Comparison of ENCODE assay signal across 11 mouse cellular contexts in the genomic region with DNA sequence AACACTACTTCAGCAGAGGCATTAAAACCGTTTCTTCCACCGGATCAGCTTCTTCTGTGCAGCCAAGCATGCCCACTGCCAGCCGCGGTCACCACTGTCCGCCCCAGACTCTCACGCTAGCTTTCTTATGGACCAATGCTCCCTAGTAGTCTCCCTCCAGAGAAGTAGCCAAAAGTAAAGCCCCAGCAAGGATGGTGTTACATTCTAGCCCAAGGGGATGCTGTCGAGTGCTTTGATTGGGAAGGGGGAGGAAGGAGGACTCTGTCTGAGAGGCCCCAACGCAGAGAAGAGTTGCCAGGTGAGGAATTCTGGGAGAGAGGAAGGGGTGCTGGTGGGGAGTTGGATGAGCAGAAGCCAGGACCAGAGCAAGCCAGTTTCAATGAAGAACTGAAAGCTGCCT. TPM values are rescaled to one million over a fixed set of nuclear protein-coding genes. Genes with fewer than 3 reads are reported as not detected.
DNase-seq lines count a peak whose midpoint lies in the region; ATAC-seq and TF ChIP-seq lines count a peak whose summit lies in the region.
"Had no signal": no experiment of that assay in that cellular context is flagged by ENCODE, and none has a peak within 500 bp of the region (broad histone marks: within the 10 kb centered on the region; RNA-seq: fewer than 3 reads in every experiment).

No protein-coding gene starts in this region.

- DNase-seq in stomach, postnatal 0 days (ENCODE audit: low spot score), result no peak
- peak; percentile 54 for DNase-seq in forebrain, embryonic 11.5 days (ENCODE audit: low spot score)
- DNase-seq in kidney, postnatal 10 days, result peak; percentile 25
- no peak for DNase-seq in thymus, postnatal 10 days (ENCODE audit: low spot score in 2 of 2)
- no peak for DNase-seq in layer of hippocampus, postnatal 36 days
- no peak for DNase-seq in ovary, postnatal 36 days (ENCODE audit: low spot score)
- DNase-seq: adrenal gland, adult 8-10 months had no signal

- no peaks in the 10 kb centered on the region for H3K4me1 ChIP-seq in stomach, embryonic 14.5 days (ENCODE audit: control insufficient read depth, insufficient read depth, low read length)
- no peaks in the 10 kb centered on the region for H3K4me1 ChIP-seq in stomach, postnatal 0 days (replicated peaks; ENCODE audit: control insufficient read depth, insufficient read depth)
- peaks cover 2% of the 10 kb centered on the region; the same call in 1 of the 2 replicates for H3K4me1 ChIP-seq in forebrain, embryonic 11.5 days (replicated peaks; ENCODE audit: control insufficient read depth, insufficient read depth, low read length)
- peaks cover 3% of the 10 kb centered on the region; the same call in 1 of the 2 replicates for H3K4me1 ChIP-seq in stomach, embryonic 15.5 days

- TF ChIP-seq EP300 in stomach, postnatal 0 days (optimal IDR thresholded peaks at IDR 0.05), result no peak

- no peak for TF ChIP-seq CTCF in stomach, postnatal 0 days (IDR thresholded peaks at IDR 0.05; ENCODE audit: low read depth)

- ATAC-seq in stomach, embryonic 14.5 days (ENCODE audit: insufficient number of reproducible peaks, insufficient read depth, low FRiP score, low read depth), result no peak
- no peak for ATAC-seq in stomach, postnatal 0 days (ENCODE audit: low FRiP score, low TSS enrichment)
- ATAC-seq in forebrain, embryonic 11.5 days (replicated peaks; ENCODE audit: low FRiP score), result peak; percentile 37
- no peak for ATAC-seq in stomach, embryonic 15.5 days (ENCODE audit: insufficient read depth, low FRiP score, low read depth)

- no peaks in the 10 kb centered on the region for H3K27me3 ChIP-seq in stomach, embryonic 14.5 days (ENCODE audit: control insufficient read depth, insufficient read depth, low read length)
- H3K27me3 ChIP-seq in stomach, postnatal 0 days (ENCODE audit: control insufficient read depth, insufficient read depth, low read length), result no peaks in the 10 kb centered on the region
- peaks cover 2% of the 10 kb centered on the region for H3K27me3 ChIP-seq in forebrain, embryonic 11.5 days (ENCODE audit: control insufficient read depth, insufficient read depth, low read length)
- H3K27me3 ChIP-seq in stomach, embryonic 15.5 days (replicated peaks), result 0 out of 2 replicates have a peak, but pooled peaks cover 2% of the 10 kb centered on the region

- WGBS in stomach, embryonic 14.5 days, result 6% methylated on average over 8 of the region's 8 CpGs
- WGBS in stomach, postnatal 0 days, result 8% methylated on average over 8 of the region's 8 CpGs
- WGBS in forebrain, embryonic 11.5 days, result 2% methylated on average over 8 of the region's 8 CpGs
- 4% methylated on average over 8 of the region's 8 CpGs for WGBS in stomach, embryonic 15.5 days

- no peaks in the 10 kb centered on the region for H3K36me3 ChIP-seq in stomach, embryonic 14.5 days (ENCODE audit: control insufficient read depth, insufficient read depth, low read length)
- H3K36me3 ChIP-seq in stomach, postnatal 0 days (ENCODE audit: control insufficient read depth, insufficient read depth, low read length), result no peaks in the 10 kb centered on the region
- H3K36me3 ChIP-seq in forebrain, embryonic 11.5 days (ENCODE audit: control insufficient read depth, insufficient read depth, low read length), result no peaks in the 10 kb centered on the region
- no peaks in the 10 kb centered on the region for H3K36me3 ChIP-seq in stomach, embryonic 15.5 days

- H3K9ac ChIP-seq in stomach, embryonic 14.5 days (replicated peaks; ENCODE audit: low read depth, low read length), result no peak overlapping the region
- H3K9ac ChIP-seq in stomach, postnatal 0 days (ENCODE audit: low read length), result no peak overlapping the region
- peak overlapping the region; percentile 49 for H3K9ac ChIP-seq in forebrain, embryonic 11.5 days (ENCODE audit: low read length)
- H3K9ac ChIP-seq in stomach, embryonic 15.5 days, result no peak overlapping the region

- no peaks in the 10 kb centered on the region for H3K9me3 ChIP-seq in stomach, embryonic 14.5 days (ENCODE audit: control insufficient read depth, low read depth, low read length)
- no peaks in the 10 kb centered on the region for H3K9me3 ChIP-seq in stomach, postnatal 0 days (ENCODE audit: control insufficient read depth, low read length)
- H3K9me3 ChIP-seq in forebrain, embryonic 11.5 days (ENCODE audit: control insufficient read depth, low read length), result no peaks in the 10 kb centered on the region
- no peaks in the 10 kb centered on the region for H3K9me3 ChIP-seq in stomach, embryonic 15.5 days

- H3K4me3 ChIP-seq in stomach, embryonic 14.5 days (ENCODE audit: low read depth, low read length), result no peak overlapping the region
- H3K4me3 ChIP-seq in stomach, postnatal 0 days (ENCODE audit: low read depth, low read length), result no peak overlapping the region
- H3K4me3 ChIP-seq in forebrain, embryonic 11.5 days (ENCODE audit: low read depth, low read length), result peak overlapping the region; percentile 16; the same call in 1 of the 2 replicates
- no peak overlapping the region for H3K4me3 ChIP-seq in stomach, embryonic 15.5 days (replicated peaks)

- no peak overlapping the region for H3K27ac ChIP-seq in stomach, embryonic 14.5 days (ENCODE audit: low read length)
- no peak overlapping the region for H3K27ac ChIP-seq in stomach, postnatal 0 days (replicated peaks)
- H3K27ac ChIP-seq in forebrain, embryonic 11.5 days (ENCODE audit: low read depth, low read length), result no peak overlapping the region
- no peak overlapping the region for H3K27ac ChIP-seq in stomach, embryonic 15.5 days

- peak overlapping the region; percentile 20; the same call in 1 of the 2 replicates for H3K4me2 ChIP-seq in stomach, embryonic 14.5 days (replicated peaks; ENCODE audit: low read depth, low read length)
- no peak overlapping the region for H3K4me2 ChIP-seq in stomach, postnatal 0 days (replicated peaks; ENCODE audit: low read depth)
- H3K4me2 ChIP-seq in forebrain, embryonic 11.5 days (ENCODE audit: low read depth, low read length, severe bottlenecking), result peak overlapping the region; percentile 40
- H3K4me2 ChIP-seq in stomach, embryonic 15.5 days, result peak overlapping the region; percentile 40

RNA-seq across cellular contexts. Expression of a gene that starts 11.1 kb away (rescaled TPM):
- not detected in 2 replicates for polyA plus RNA-seq in stomach, embryonic 14.5 days (2014; fragmentation: Nextera tagmentation; extraction: Ambion mirVana)
- polyA plus RNA-seq in stomach, postnatal 0 days (2015; fragmentation: Nextera tagmentation; extraction: Ambion mirVana), result not detected in 2 replicates
- not detected in 2 replicates for polyA plus RNA-seq in forebrain, embryonic 11.5 days (2014; fragmentation: Nextera tagmentation; extraction: Ambion mirVana)
- not detected in 2 replicates for polyA plus RNA-seq in stomach, embryonic 15.5 days (2015; fragmentation: Nextera tagmentation; extraction: Ambion mirVana)
- not detected for total RNA-seq in layer of hippocampus, postnatal 36 days (2021)
- total RNA-seq: adrenal gland, adult 8-10 months; left cerebral cortex, postnatal 14 days; neutrophil, adult 5-6 weeks had no signal

RNA-seq across cellular contexts. Expression of a gene that starts 48.7 kb away (rescaled TPM):
- not detected in 2 replicates for polyA plus RNA-seq in stomach, embryonic 14.5 days (2014; fragmentation: Nextera tagmentation; extraction: Ambion mirVana)
- not detected in 2 replicates for polyA plus RNA-seq in stomach, postnatal 0 days (2015; fragmentation: Nextera tagmentation; extraction: Ambion mirVana)
- polyA plus RNA-seq in forebrain, embryonic 11.5 days (2014; fragmentation: Nextera tagmentation; extraction: Ambion mirVana), result not detected in 2 replicates
- not detected in 2 replicates for polyA plus RNA-seq in stomach, embryonic 15.5 days (2015; fragmentation: Nextera tagmentation; extraction: Ambion mirVana)
- not detected for total RNA-seq in layer of hippocampus, postnatal 36 days (2021)
- total RNA-seq: adrenal gland, adult 8-10 months; left cerebral cortex, postnatal 14 days; neutrophil, adult 5-6 weeks had no signal

Comparison
In these comparisons a context has a peak if more than half of its experiments do, and no peak if none do; other contexts are left out.
1. DNase-seq: peak in forebrain, embryonic 11.5 days (single experiment) and kidney, postnatal 10 days (single experiment); none in stomach, postnatal 0 days (single experiment), thymus, postnatal 10 days (0 of 2), layer of hippocampus, postnatal 36 days (0 of 2) and ovary, postnatal 36 days (single experiment).